Mouse (Mus musculus): ENCODE measurements around the gene Rasip1.

Gene Rasip1

DNA sequence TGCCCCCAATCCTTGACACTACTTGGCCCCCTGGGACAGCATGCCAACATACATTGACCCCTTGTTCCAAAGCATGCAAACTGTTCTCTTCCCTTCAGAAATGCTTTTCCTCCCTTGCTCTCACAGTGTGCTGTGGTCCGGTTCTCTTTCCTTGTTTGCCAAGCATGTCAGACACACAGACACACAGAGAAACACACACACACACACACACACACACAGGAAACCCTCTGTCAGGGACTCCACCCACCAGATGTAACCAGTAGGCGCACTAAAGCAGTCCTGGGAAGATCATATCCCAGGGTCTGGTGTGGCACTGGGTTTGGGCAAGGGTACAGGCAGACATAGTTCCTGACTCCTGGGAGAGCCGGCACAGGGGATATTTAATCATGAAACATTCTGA is 59.6 kb downstream of the Rasip1 start:
- DNase-seq (ENCODE audit: low read depth) = no peak
